Mouse (Mus musculus) limb, embryonic 13.5 days (tissue): Measurements from ENCODE around the gene Cfl2. TPM values are rescaled to one million over a fixed set of nuclear protein-coding genes. Genes with fewer than 3 reads are reported as not detected.

Experiments used
- ATAC-seq: fragments of 200-750 bp; cut with Nextera tagmentation; 2 replicates; pipeline ENCODE4 v1.8.0; 2017; ENCODE audit warnings: low read depth, moderate number of reproducible peaks, moderate TSS enrichment; ENCODE audit not compliant: low FRiP score
- H3K27ac ChIP-seq: fragments of 300-500 bp; sonication (generic); 2 replicates; pipeline ENCODE4 v1.5.1; 2015; ENCODE audit warnings: inconsistent platforms, mild to moderate bottlenecking, moderate library complexity
- H3K27me3 ChIP-seq: fragments of 300-500 bp; sonication (generic); 2 replicates; pipeline ENCODE4 v1.6.1; 2015; ENCODE audit warnings: mild to moderate bottlenecking, inconsistent platforms
- H3K36me3 ChIP-seq: fragments of 300-500 bp; sonication (generic); 2 replicates; pipeline ENCODE4 v1.6.1; 2015; ENCODE audit warnings: inconsistent platforms, mild to moderate bottlenecking, moderate library complexity
- H3K4me1 ChIP-seq: fragments of 300-500 bp; sonication (generic); 2 replicates; pipeline ENCODE4 v1.6.1; 2015; ENCODE audit warnings: inconsistent platforms
- H3K4me2 ChIP-seq: fragments of 300-500 bp; sonication (generic); replicated peaks from 2 replicates; pipeline ENCODE4 v1.6.1; 2015; ENCODE audit warnings: inconsistent platforms, mild to moderate bottlenecking, moderate library complexity
- H3K4me3 ChIP-seq: fragments of 300-500 bp; sonication (generic); 2 replicates; pipeline ENCODE4 v1.5.1; 2015; ENCODE audit warnings: moderate library complexity, mild to moderate bottlenecking, inconsistent platforms
- H3K9ac ChIP-seq: fragments of 300-500 bp; sonication (generic); 2 replicates; pipeline ENCODE4 v1.6.1; 2015; ENCODE audit warnings: mild to moderate bottlenecking, inconsistent platforms
- H3K9me3 ChIP-seq: fragments of 300-500 bp; sonication (generic); 2 replicates; pipeline ENCODE4 v1.6.1; 2016; ENCODE audit warnings: inconsistent platforms
- WGBS: fragments of 180-500 bp; shearing (Covaris S2); methylation state at CpG from one replicate; pipeline ENCODE4 v1.1.7; 2015; 5-methylcytosine and 5-hydroxymethylcytosine counted together
- polyA plus RNA-seq: library from polyadenylated mRNA; unstranded; fragments of >200 nt; fragmentation: Nextera tagmentation; extraction: Ambion mirVana; gene quantifications from 2 replicates; pipeline ENCODE4 v1.2.1, GENCODE M21; 2015

The Cfl2 gene
- polyA plus RNA-seq, 1 experiment from 2014 or later: 184 TPM

- H3K4me2 ChIP-seq: no peak overlapping the region
- 95% methylated on average over 3 of the region's 3 CpGs for WGBS
- H3K9ac ChIP-seq: no peak overlapping the region
- H3K36me3 ChIP-seq: no peaks in the 10 kb centered on the region
- H3K27ac ChIP-seq: no peak overlapping the region
- no peaks in the 10 kb centered on the region for H3K9me3 ChIP-seq
- no peak for ATAC-seq
- H3K4me3 ChIP-seq: no peak overlapping the region
- H3K4me1 ChIP-seq: no peaks in the 10 kb centered on the region
- no peaks in the 10 kb centered on the region for H3K27me3 ChIP-seq
Observed at GRCm38 (mm10) chr12:54825202-54825601, 37.5 kb downstream of the Cfl2 start.

GRCm38 (mm10) chr12:54822836-54823426 lies 39.7 kb downstream of the Cfl2 start:
- H3K9me3 ChIP-seq: no peaks in the 10 kb centered on the region
- no peaks in the 10 kb centered on the region for H3K4me1 ChIP-seq
- no peak overlapping the region for H3K4me3 ChIP-seq
- whole genome bisulfite sequencing: 72% methylated on average over 4 of the region's 4 CpGs
- ATAC-seq: no peak
- no peak overlapping the region for H3K9ac ChIP-seq
- H3K27me3 ChIP-seq: no peaks in the 10 kb centered on the region
- no peak overlapping the region for H3K4me2 ChIP-seq
- no peaks in the 10 kb centered on the region for H3K36me3 ChIP-seq
- H3K27ac ChIP-seq: no peak overlapping the region

- H3K4me2 ChIP-seq: no peak overlapping the region
- H3K4me1 ChIP-seq: no peaks in the 10 kb centered on the region
- no peaks in the 10 kb centered on the region for H3K27me3 ChIP-seq
- no peak overlapping the region for H3K9ac ChIP-seq
- no peak overlapping the region for H3K27ac ChIP-seq
- ATAC-seq: no peak
- H3K36me3 ChIP-seq: no peaks in the 10 kb centered on the region
- H3K4me3 ChIP-seq: no peak overlapping the region
- no peaks in the 10 kb centered on the region for H3K9me3 ChIP-seq
- 43% methylated on average over 2 of the region's 2 CpGs for WGBS
Observed at GRCm38 (mm10) chr12:54820684-54821161, 42.0 kb downstream of the Cfl2 start.

- no peak overlapping the region for H3K4me3 ChIP-seq
- no peaks in the 10 kb centered on the region for H3K27me3 ChIP-seq
- H3K4me2 ChIP-seq: no peak overlapping the region
- ATAC-seq: no peak
- no peak overlapping the region for H3K9ac ChIP-seq
- no peaks in the 10 kb centered on the region for H3K36me3 ChIP-seq
- no peaks in the 10 kb centered on the region for H3K9me3 ChIP-seq
- H3K27ac ChIP-seq: no peak overlapping the region
- WGBS: 71% methylated on average over 6 of the region's 6 CpGs
- H3K4me1 ChIP-seq: no peaks in the 10 kb centered on the region
Observed at GRCm38 (mm10) chr12:54819181-54819935, 43.3 kb downstream of the Cfl2 start.

- 65% methylated on average over 2 of the region's 2 CpGs for WGBS
- Histone ChIP-seq H3K27me3 (no peaks in the 10 kb centered on the region), H3K4me2 (no peak overlapping the region), H3K9me3 (no peaks in the 10 kb centered on the region), H3K27ac (no peak overlapping the region), H3K4me1 (peaks cover 5% of the 10 kb centered on the region; the same call in 1 of the 2 replicates), H3K9ac (no peak overlapping the region), H3K4me3 (no peak overlapping the region), H3K36me3 (no peaks in the 10 kb centered on the region)
- no peak for ATAC-seq
Observed at GRCm38 (mm10) chr12:54810142-54810541, 52.5 kb downstream of the Cfl2 start.

Other genes with a start within 250 kb of the Cfl2 start
- 219 and 235 TPM in 2 replicates for gene Sptssa, start 206.3 kb downstream of the Cfl2 start, polyA plus RNA-seq
- 72.8 and 79.7 TPM in 2 replicates for gene Eapp, start 167.0 kb downstream of the Cfl2 start, polyA plus RNA-seq
- gene Snx6, start 67.2 kb downstream of the Cfl2 start, polyA plus RNA-seq: 194 and 208 TPM in 2 replicates
- not detected in 2 replicates for gene Gm20403, start 123.7 kb upstream of the Cfl2 start, polyA plus RNA-seq
- gene Baz1a, start 151.5 kb upstream of the Cfl2 start, polyA plus RNA-seq: 21.6 and 23.7 TPM in 2 replicates
- 43.9 and 45.5 TPM in 2 replicates for gene 2700097O09Rik, start 217.2 kb upstream of the Cfl2 start, polyA plus RNA-seq
- gene Srp54a, start 217.4 kb upstream of the Cfl2 start, polyA plus RNA-seq: 180 and 207 TPM in 2 replicates